Mouse (Mus musculus) WW6 (cell line): Measurements from ENCODE around the gene Atf6b.

Source experiments
- DNase-seq: peaks from one replicate; pipeline ENCODE4 v3.0.0-alpha.2; 2013; ENCODE audit warnings: low read depth, low spot score

Gene Atf6b

GRCm38 (mm10) chr17:34692906-34693305 lies 46.0 kb downstream of the Atf6b start:
- no peak for DNase-seq

- no peak for DNase-seq
Measured at GRCm38 (mm10) chr17:34699575-34700408, 52.8 kb downstream of the Atf6b start.

- no peak for DNase-seq
Measured at GRCm38 (mm10) chr17:34700671-34701071, 53.7 kb downstream of the Atf6b start.
